Mouse (Mus musculus): ENCODE results near the gene Fbxw11.

- no peak for TF ChIP-seq POLR2A (IDR thresholded peaks at IDR 0.05; ENCODE audit: low read depth, low read length)
- TF ChIP-seq CTCF (IDR thresholded peaks at IDR 0.05; ENCODE audit: extremely low read depth, insufficient read depth, insufficient read length, insufficient replicate concordance), result no peak
Measured at GRCm38 (mm10) chr11:32780747-32781536, 138.4 kb downstream of the Fbxw11 start.
